Mouse (Mus musculus): ENCODE measurements at regions not wholly inside any gene's neighbourhood (a gene's known extent, or its start where the extent isn't known, plus 50 kb on each side); places are given as distances from the start of the nearest gene placed in this dataset.

DNA sequence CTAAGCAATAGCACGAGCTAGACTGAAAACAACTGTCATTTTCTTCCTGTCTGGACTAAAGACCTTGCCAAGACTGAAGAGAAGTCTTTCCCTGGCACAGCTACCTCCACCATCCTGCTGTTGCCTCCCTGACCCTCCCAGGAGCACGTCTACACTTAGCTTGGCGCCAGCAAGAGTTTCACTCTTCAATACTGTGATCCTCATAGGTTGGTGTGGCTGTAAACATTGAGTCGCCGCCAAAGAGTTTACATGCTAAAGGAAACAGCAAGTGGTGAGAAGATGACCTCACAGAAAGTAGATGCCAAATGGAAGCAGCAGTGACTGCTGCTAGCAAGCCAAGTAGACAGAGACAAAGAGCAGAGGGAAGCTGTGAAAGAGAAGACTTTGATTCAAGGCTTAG is 66.0 kb upstream of the Dusp10 start:
- TF ChIP-seq POLR2AphosphoS5 (IDR thresholded peaks at IDR 0.05; ENCODE audit: insufficient replicate concordance, low read depth, low read length) (no peak), CTCF (IDR thresholded peaks at IDR 0.05; ENCODE audit: low read depth, low read length) (no peak)
